Mouse (Mus musculus) CH12F3 (cell line): ENCODE measurements around the gene H2al1a.
"Not testable (repeated sequence)": the region's sequence is repeated elsewhere in the genome, so short reads cannot be mapped to it uniquely, and the experiment has no call there.

Experiments
- in situ Hi-C: fragments of 300-500 bp; cut with MboI; formaldehyde crosslinking; loops from 2 replicates; pipeline ENCODE4 v1.14.3; 2020; ENCODE audit warnings: low sequenced_read_pairs

Gene H2al1a

GRCm38 (mm10) chrX:11298957-11299356 is at the start of gene H2al1a:
H2al1a (plus strand) TSS chrX:11299257.
- in situ Hi-C loops = not testable (repeated sequence)

GRCm38 (mm10) chrX:11250155-11250554 is 48.9 kb upstream of the H2al1a start:
- in situ Hi-C loops = no loop called here

GRCm38 (mm10) chrX:11254062-11254461 is 45.0 kb upstream of the H2al1a start:
- in situ Hi-C loops = no loop called here

- in situ Hi-C loops = no loop called here
Observed at GRCm38 (mm10) chrX:11254521-11255207, 44.4 kb upstream of the H2al1a start.

GRCm38 (mm10) chrX:11255564-11256360 is 43.3 kb upstream of the H2al1a start:
- in situ Hi-C loops = no loop called here

GRCm38 (mm10) chrX:11264918-11265317 is 34.1 kb upstream of the H2al1a start:
- in situ Hi-C loops = no loop called here

GRCm38 (mm10) chrX:11267791-11268190 is 31.3 kb upstream of the H2al1a start:
- in situ Hi-C loops = no loop called here

- in situ Hi-C loops = no loop called here
Observed at GRCm38 (mm10) chrX:11269074-11269473, 30.0 kb upstream of the H2al1a start.

- in situ Hi-C loops = no loop called here
Observed at GRCm38 (mm10) chrX:11273190-11273589, 25.9 kb upstream of the H2al1a start.

GRCm38 (mm10) chrX:11277083-11277482 is 22.0 kb upstream of the H2al1a start:
- in situ Hi-C loops = no loop called here

- in situ Hi-C loops = no loop called here
Observed at GRCm38 (mm10) chrX:11280741-11281140, 18.3 kb upstream of the H2al1a start.

- in situ Hi-C loops = no loop called here
Observed at GRCm38 (mm10) chrX:11288306-11288882, 10.7 kb upstream of the H2al1a start.

- in situ Hi-C loops = no loop called here
Observed at GRCm38 (mm10) chrX:11289244-11289643, 9.8 kb upstream of the H2al1a start.

GRCm38 (mm10) chrX:11302132-11302531 is 3.1 kb downstream of the H2al1a start, which contains the start of gene H2al1b:
H2al1b (plus strand) TSS chrX:11302432.
- in situ Hi-C loops = not testable (repeated sequence)

- in situ Hi-C loops = not testable (repeated sequence)
Observed at GRCm38 (mm10) chrX:11305355-11305754, 6.3 kb downstream of the H2al1a start, which contains the start of gene H2al1c. H2al1c (plus strand) TSS chrX:11305655.

- in situ Hi-C loops = not testable (repeated sequence)
Observed at GRCm38 (mm10) chrX:11308524-11308923, 9.5 kb downstream of the H2al1a start, which contains the start of gene H2al1d. H2al1d (plus strand) TSS chrX:11308824.

GRCm38 (mm10) chrX:11311634-11312033 is 12.6 kb downstream of the H2al1a start, which contains the start of gene H2al1e:
H2al1e (plus strand) TSS chrX:11311934.
- in situ Hi-C loops = not testable (repeated sequence)

GRCm38 (mm10) chrX:11314858-11315257 is 15.8 kb downstream of the H2al1a start, which contains the start of gene H2al1f:
H2al1f (plus strand) TSS chrX:11315158.
- in situ Hi-C loops = not testable (repeated sequence)

- in situ Hi-C loops = not testable (repeated sequence)
Observed at GRCm38 (mm10) chrX:11317956-11318355, 18.9 kb downstream of the H2al1a start, which contains the start of gene H2al1g. H2al1g (plus strand) TSS chrX:11318256.

- in situ Hi-C loops = not testable (repeated sequence)
Observed at GRCm38 (mm10) chrX:11321192-11321591, 22.1 kb downstream of the H2al1a start, which contains the start of gene H2al1h. H2al1h (plus strand) TSS chrX:11321492.

GRCm38 (mm10) chrX:11324359-11324758 is 25.3 kb downstream of the H2al1a start, which contains the start of gene H2al1i:
H2al1i (plus strand) TSS chrX:11324659.
- in situ Hi-C loops = not testable (repeated sequence)
